8 mouse cellular contexts compared by ENCODE assay signal in genomic region chr9:21366541-21367220, GRCm38 (mm10). TPM values are rescaled to one million over a fixed set of nuclear protein-coding genes. Genes with fewer than 3 reads are reported as not detected.
DNase-seq lines count a peak whose midpoint lies in the region; ATAC-seq and TF ChIP-seq lines count a peak whose summit lies in the region.

No protein-coding gene starts in this region.

- H3K27ac ChIP-seq in kidney, embryonic 16.5 days (ENCODE audit: low read length): peak overlapping the region; percentile 93
- H3K27ac ChIP-seq in limb, embryonic 15.5 days: peak overlapping the region; percentile 91
- peak overlapping the region; percentile 73 for H3K27ac ChIP-seq in midbrain, postnatal 0 days (ENCODE audit: low read depth, low read length)
- peak overlapping the region; percentile 77 for H3K27ac ChIP-seq in stomach, embryonic 14.5 days (ENCODE audit: low read length)

- H3K9me3 ChIP-seq in kidney, embryonic 16.5 days (ENCODE audit: low read length): no peaks in the 10 kb centered on the region
- no peaks in the 10 kb centered on the region for H3K9me3 ChIP-seq in limb, embryonic 15.5 days
- H3K9me3 ChIP-seq in midbrain, postnatal 0 days (ENCODE audit: low read length): no peaks in the 10 kb centered on the region
- H3K9me3 ChIP-seq in stomach, embryonic 14.5 days (ENCODE audit: control insufficient read depth, low read depth, low read length): no peaks in the 10 kb centered on the region

- peak; percentile 72 for DNase-seq in urinary bladder, postnatal 14 days (ENCODE audit: low spot score)
- no peak for DNase-seq in urinary bladder, adult 2 months (ENCODE audit: low spot score)
- DNase-seq in embryo, embryonic 11.5 days (ENCODE audit: low read depth, low spot score): peak; percentile 36
- DNase-seq in heart, adult 9 months (ENCODE audit: low spot score in 2 of 2): peak; percentile 42 to 55
- peak; percentile 64 for DNase-seq in midbrain, postnatal 0 days (ENCODE audit: low spot score)

- H3K9ac ChIP-seq in kidney, embryonic 16.5 days (replicated peaks; ENCODE audit: low read length): peak overlapping the region; percentile 62
- H3K9ac ChIP-seq in limb, embryonic 15.5 days: no peak overlapping the region
- H3K9ac ChIP-seq in midbrain, postnatal 0 days (replicated peaks; ENCODE audit: low read length, poor library complexity, severe bottlenecking): no peak overlapping the region
- H3K9ac ChIP-seq in stomach, embryonic 14.5 days (replicated peaks; ENCODE audit: low read depth, low read length): 0 out of 2 replicates have a peak overlapping the region, but pooled peaks have one; percentile 15

- peaks cover 21% of the 10 kb centered on the region for H3K4me1 ChIP-seq in kidney, embryonic 16.5 days (ENCODE audit: insufficient read depth, low read length)
- peaks cover 13% of the 10 kb centered on the region for H3K4me1 ChIP-seq in limb, embryonic 15.5 days
- H3K4me1 ChIP-seq in midbrain, postnatal 0 days (ENCODE audit: insufficient read depth, low read length): peaks cover 5% of the 10 kb centered on the region; the same call in 1 of the 2 replicates
- H3K4me1 ChIP-seq in stomach, embryonic 14.5 days (ENCODE audit: control insufficient read depth, insufficient read depth, low read length): peaks cover 19% of the 10 kb centered on the region; the same call in 1 of the 2 replicates

- peak; percentile 75 for TF ChIP-seq CTCF in midbrain, postnatal 0 days (IDR thresholded peaks at IDR 0.05)

- ATAC-seq in kidney, embryonic 16.5 days (ENCODE audit: low FRiP score, low TSS enrichment): peak; percentile 3; the same call in 1 of the 2 replicates
- ATAC-seq in limb, embryonic 15.5 days (ENCODE audit: insufficient number of reproducible peaks, low FRiP score, low TSS enrichment, low read depth): no peak
- no peak for ATAC-seq in midbrain, postnatal 0 days (ENCODE audit: low FRiP score)
- ATAC-seq in stomach, embryonic 14.5 days (ENCODE audit: insufficient number of reproducible peaks, insufficient read depth, low FRiP score, low read depth): peak; percentile 1; the same call in 1 of the 2 replicates

- peaks cover 3% of the 10 kb centered on the region for H3K36me3 ChIP-seq in kidney, embryonic 16.5 days (ENCODE audit: insufficient read depth, low read length)
- peaks cover 3% of the 10 kb centered on the region for H3K36me3 ChIP-seq in limb, embryonic 15.5 days
- H3K36me3 ChIP-seq in midbrain, postnatal 0 days (ENCODE audit: insufficient read depth, low read length): no peaks in the 10 kb centered on the region
- H3K36me3 ChIP-seq in stomach, embryonic 14.5 days (ENCODE audit: control insufficient read depth, insufficient read depth, low read length): no peaks in the 10 kb centered on the region

- peak overlapping the region; percentile 72 for H3K4me2 ChIP-seq in kidney, embryonic 16.5 days (replicated peaks; ENCODE audit: low read depth, low read length)
- peak overlapping the region; percentile 67 for H3K4me2 ChIP-seq in limb, embryonic 15.5 days
- H3K4me2 ChIP-seq in midbrain, postnatal 0 days (ENCODE audit: low read depth, low read length, poor library complexity, severe bottlenecking): peak overlapping the region; percentile 50
- peak overlapping the region; percentile 41 for H3K4me2 ChIP-seq in stomach, embryonic 14.5 days (replicated peaks; ENCODE audit: low read depth, low read length)

- WGBS in kidney, embryonic 16.5 days: 29% methylated on average over 13 of the region's 14 CpGs
- 34% methylated on average over 14 of the region's 14 CpGs for WGBS in limb, embryonic 15.5 days
- WGBS in midbrain, postnatal 0 days: 30% methylated on average over 14 of the region's 14 CpGs
- WGBS in stomach, embryonic 14.5 days: 33% methylated on average over 14 of the region's 14 CpGs

- no peaks in the 10 kb centered on the region for H3K27me3 ChIP-seq in kidney, embryonic 16.5 days (ENCODE audit: insufficient read depth, low read length)
- H3K27me3 ChIP-seq in limb, embryonic 15.5 days: no peaks in the 10 kb centered on the region
- H3K27me3 ChIP-seq in midbrain, postnatal 0 days (ENCODE audit: insufficient read depth, low read length): no peaks in the 10 kb centered on the region
- no peaks in the 10 kb centered on the region for H3K27me3 ChIP-seq in stomach, embryonic 14.5 days (ENCODE audit: control insufficient read depth, insufficient read depth, low read length)

- peak overlapping the region; percentile 92 for H3K4me3 ChIP-seq in kidney, embryonic 16.5 days (ENCODE audit: low read length)
- peak overlapping the region; percentile 82 for H3K4me3 ChIP-seq in limb, embryonic 15.5 days
- peak overlapping the region; percentile 29 for H3K4me3 ChIP-seq in midbrain, postnatal 0 days (ENCODE audit: low read depth, low read length)
- peak overlapping the region; percentile 20 for H3K4me3 ChIP-seq in stomach, embryonic 14.5 days (ENCODE audit: low read depth, low read length)

RNA-seq across cellular contexts. Expression of gene Ilf3, which starts 1.0 kb away (rescaled TPM):
- 43.9 and 48.5 TPM in 2 replicates for polyA plus RNA-seq in urinary bladder, adult 2 months (2012; rRNA removed)
- 208 and 220 TPM in 2 replicates for polyA plus RNA-seq in kidney, embryonic 16.5 days (2015; fragmentation: Nextera tagmentation; extraction: Ambion mirVana)
- 169 and 174 TPM in 2 replicates for polyA plus RNA-seq in limb, embryonic 15.5 days (2015; fragmentation: Nextera tagmentation; extraction: Ambion mirVana)
- total RNA-seq in midbrain, postnatal 0 days (2014; rRNA removed): 105 and 114 TPM in 2 replicates
- polyA plus RNA-seq in midbrain, postnatal 0 days (2015; fragmentation: Nextera tagmentation; extraction: Ambion mirVana): 198 and 201 TPM in 2 replicates
- 184 and 193 TPM in 2 replicates for polyA plus RNA-seq in stomach, embryonic 14.5 days (2014; fragmentation: Nextera tagmentation; extraction: Ambion mirVana)

RNA-seq across cellular contexts. Expression of gene Qtrt1, which starts 45.0 kb away (rescaled TPM):
- 32.2 and 38.8 TPM in 2 replicates for polyA plus RNA-seq in urinary bladder, adult 2 months (2012; rRNA removed)
- polyA plus RNA-seq in kidney, embryonic 16.5 days (2015; fragmentation: Nextera tagmentation; extraction: Ambion mirVana): 62.8 and 64.5 TPM in 2 replicates
- polyA plus RNA-seq in limb, embryonic 15.5 days (2015; fragmentation: Nextera tagmentation; extraction: Ambion mirVana): 42.3 and 45.0 TPM in 2 replicates
- total RNA-seq in midbrain, postnatal 0 days (2014; rRNA removed): 37.3 and 41.0 TPM in 2 replicates
- 42.0 and 42.7 TPM in 2 replicates for polyA plus RNA-seq in midbrain, postnatal 0 days (2015; fragmentation: Nextera tagmentation; extraction: Ambion mirVana)
- polyA plus RNA-seq in stomach, embryonic 14.5 days (2014; fragmentation: Nextera tagmentation; extraction: Ambion mirVana): 54.2 and 65.4 TPM in 2 replicates

RNA-seq across cellular contexts. Expression of gene Slc44a2, which starts 46.2 kb away (rescaled TPM):
- polyA plus RNA-seq in urinary bladder, adult 2 months (2012; rRNA removed): 136 and 143 TPM in 2 replicates
- 116 and 122 TPM in 2 replicates for polyA plus RNA-seq in kidney, embryonic 16.5 days (2015; fragmentation: Nextera tagmentation; extraction: Ambion mirVana)
- 137 and 150 TPM in 2 replicates for polyA plus RNA-seq in limb, embryonic 15.5 days (2015; fragmentation: Nextera tagmentation; extraction: Ambion mirVana)
- total RNA-seq in midbrain, postnatal 0 days (2014; rRNA removed): 58.5 and 70.7 TPM in 2 replicates
- 47.1 and 52.0 TPM in 2 replicates for polyA plus RNA-seq in midbrain, postnatal 0 days (2015; fragmentation: Nextera tagmentation; extraction: Ambion mirVana)
- polyA plus RNA-seq in stomach, embryonic 14.5 days (2014; fragmentation: Nextera tagmentation; extraction: Ambion mirVana): 122 and 125 TPM in 2 replicates

RNA-seq across cellular contexts. Expression of gene Ap1m2, which starts 54.5 kb away (rescaled TPM):
- 40.7 and 46.5 TPM in 2 replicates for polyA plus RNA-seq in urinary bladder, adult 2 months (2012; rRNA removed)
- 45.2 and 48.9 TPM in 2 replicates for polyA plus RNA-seq in kidney, embryonic 16.5 days (2015; fragmentation: Nextera tagmentation; extraction: Ambion mirVana)
- 42.3 and 43.2 TPM in 2 replicates for polyA plus RNA-seq in limb, embryonic 15.5 days (2015; fragmentation: Nextera tagmentation; extraction: Ambion mirVana)
- 3.9 and 4.7 TPM in 2 replicates for total RNA-seq in midbrain, postnatal 0 days (2014; rRNA removed)
- polyA plus RNA-seq in midbrain, postnatal 0 days (2015; fragmentation: Nextera tagmentation; extraction: Ambion mirVana): 3.1 TPM in 2 replicates
- polyA plus RNA-seq in stomach, embryonic 14.5 days (2014; fragmentation: Nextera tagmentation; extraction: Ambion mirVana): 54.4 and 55.8 TPM in 2 replicates

RNA-seq across cellular contexts. Expression of gene Dnm2, which starts 58.0 kb away (rescaled TPM):
- polyA plus RNA-seq in urinary bladder, adult 2 months (2012; rRNA removed): 76.4 and 91.4 TPM in 2 replicates
- 85.7 and 92.4 TPM in 2 replicates for polyA plus RNA-seq in kidney, embryonic 16.5 days (2015; fragmentation: Nextera tagmentation; extraction: Ambion mirVana)
- polyA plus RNA-seq in limb, embryonic 15.5 days (2015; fragmentation: Nextera tagmentation; extraction: Ambion mirVana): 76.1 and 84.4 TPM in 2 replicates
- total RNA-seq in midbrain, postnatal 0 days (2014; rRNA removed): 67.8 and 69.2 TPM in 2 replicates
- polyA plus RNA-seq in midbrain, postnatal 0 days (2015; fragmentation: Nextera tagmentation; extraction: Ambion mirVana): 52.8 and 59.2 TPM in 2 replicates
- polyA plus RNA-seq in stomach, embryonic 14.5 days (2014; fragmentation: Nextera tagmentation; extraction: Ambion mirVana): 61.6 and 62.4 TPM in 2 replicates

Comparison
In these comparisons a context has a peak if more than half of its experiments do, and no peak if none do; other contexts are left out.
1. ATAC-seq: peak in kidney, embryonic 16.5 days (single experiment) and stomach, embryonic 14.5 days (single experiment); none in limb, embryonic 15.5 days (single experiment) and midbrain, postnatal 0 days (single experiment).
2. H3K4me3 ChIP-seq: peak in every context shown above with its lines; median percentile 92 in kidney, embryonic 16.5 days; 82 in limb, embryonic 15.5 days; 29 in midbrain, postnatal 0 days; 20 in stomach, embryonic 14.5 days.
3. H3K9ac ChIP-seq: peak in kidney, embryonic 16.5 days (single experiment) and stomach, embryonic 14.5 days (single experiment); none in limb, embryonic 15.5 days (single experiment) and midbrain, postnatal 0 days (single experiment).
4. Peak in every context shown above with its lines, with median percentiles within 50 percentile points of each other: H3K27ac ChIP-seq and H3K4me2 ChIP-seq.